Mouse (Mus musculus) heart, adult 9 months (tissue): ENCODE measurements around the gene Wipf3.

Experiments
- DNase-seq, 2 experiments: peaks; one replicate each; pipeline ENCODE4 v3.0.0; 2022; ENCODE audit warnings: low spot score in 2 of 2

Gene Wipf3

GRCm38 (mm10) chr6:54429447-54430194 is at the start of gene Wipf3:
TSS of gene Wipf3 (plus strand) at chr6:54429603.
- peak; percentile 53 to 64 for DNase-seq

GRCm38 (mm10) chr6:54382636-54383035 is 46.8 kb upstream of the Wipf3 start:
- no peak for DNase-seq

- no peak for DNase-seq
Measured at GRCm38 (mm10) chr6:54383893-54384524, 45.4 kb upstream of the Wipf3 start.

- DNase-seq = no peak
Measured at GRCm38 (mm10) chr6:54384777-54385176, 44.6 kb upstream of the Wipf3 start.

GRCm38 (mm10) chr6:54386429-54386828 is 43.0 kb upstream of the Wipf3 start:
- no peak for DNase-seq

DNA sequence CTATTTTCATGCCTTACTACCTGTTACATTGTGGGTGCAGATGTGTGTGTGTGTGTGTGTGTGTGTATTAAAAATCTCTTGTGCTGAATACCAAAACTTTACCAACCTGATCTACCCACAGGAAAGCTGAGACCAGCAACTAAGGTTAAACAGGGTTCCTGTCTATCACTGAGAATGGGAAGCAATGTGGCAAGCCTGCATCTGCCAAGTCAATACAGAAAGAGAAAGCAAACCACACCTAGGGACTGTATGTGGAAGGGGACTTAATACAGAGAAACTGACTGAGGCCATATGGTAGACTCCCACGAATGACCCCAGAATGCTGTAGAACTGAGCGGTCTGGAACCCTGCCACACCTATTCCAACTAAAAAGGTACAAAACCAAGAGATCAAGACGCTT is 42.4 kb upstream of the Wipf3 start:
- no peak for DNase-seq

GRCm38 (mm10) chr6:54387751-54388150 is 41.7 kb upstream of the Wipf3 start:
- DNase-seq = no peak

- no peak for DNase-seq
Measured at GRCm38 (mm10) chr6:54388690-54389275, 40.6 kb upstream of the Wipf3 start.

- no peak for DNase-seq
Measured at GRCm38 (mm10) chr6:54391765-54392164, 37.6 kb upstream of the Wipf3 start.

DNA sequence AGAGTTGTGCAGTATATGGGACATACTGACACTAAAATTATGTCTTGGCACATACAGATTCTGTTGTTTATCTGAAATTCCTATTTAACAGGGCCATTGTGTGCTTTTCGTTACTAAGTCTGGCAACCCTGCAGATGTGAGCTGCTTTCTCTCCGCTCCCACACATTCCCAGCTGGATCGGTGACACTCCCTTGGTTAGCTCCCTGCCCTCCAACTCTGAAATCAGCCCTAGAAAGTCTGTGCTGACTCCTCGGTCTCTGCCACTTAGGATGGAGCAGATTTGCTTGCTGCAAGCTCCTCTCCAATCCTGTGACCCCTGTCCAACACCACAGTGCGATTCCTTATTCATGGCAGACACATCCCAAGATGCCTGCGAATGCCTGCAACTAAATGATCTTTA is 35.5 kb upstream of the Wipf3 start:
- no peak for DNase-seq

- DNase-seq = peak; percentile 62 to 67
Measured at GRCm38 (mm10) chr6:54399194-54399923, 30.0 kb upstream of the Wipf3 start.

DNA sequence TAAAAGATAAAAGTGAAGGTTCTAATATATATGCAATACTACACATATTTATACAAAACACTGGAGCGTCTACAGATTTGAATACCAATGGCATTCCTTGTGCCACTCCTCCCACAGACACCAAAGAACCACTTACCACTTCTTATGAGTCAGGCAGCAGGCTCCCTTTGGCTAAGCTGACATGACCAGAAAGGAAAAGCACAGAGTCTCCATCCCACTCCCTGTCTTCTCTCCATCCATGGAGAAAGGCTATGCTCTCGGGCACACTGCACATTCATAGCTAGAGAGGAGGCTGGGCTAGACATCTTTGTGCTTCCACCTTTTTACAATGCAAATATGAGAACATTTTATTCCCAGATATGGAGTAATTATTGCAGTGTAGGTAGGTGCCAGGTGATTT is 27.9 kb upstream of the Wipf3 start:
- no peak for DNase-seq

DNA sequence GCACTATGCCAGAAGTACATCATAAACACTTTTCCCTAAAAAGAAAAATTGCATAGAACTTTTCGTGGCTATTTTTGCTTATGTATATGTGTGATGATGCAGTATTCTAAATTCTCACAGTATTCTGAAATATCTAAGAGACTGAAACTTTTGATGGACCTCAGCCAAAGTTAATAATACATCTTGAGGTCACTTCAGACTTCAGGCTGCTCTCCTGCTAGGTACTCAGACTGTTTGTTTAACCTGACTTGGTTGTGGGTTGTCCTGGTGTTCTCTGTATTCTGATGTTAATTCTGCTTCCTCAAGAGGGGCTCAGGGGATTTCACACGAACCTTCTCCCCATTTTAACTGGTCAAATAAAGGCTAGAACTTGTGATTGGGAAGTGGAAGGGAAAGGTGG is 24.5 kb upstream of the Wipf3 start:
- no peak for DNase-seq

DNA sequence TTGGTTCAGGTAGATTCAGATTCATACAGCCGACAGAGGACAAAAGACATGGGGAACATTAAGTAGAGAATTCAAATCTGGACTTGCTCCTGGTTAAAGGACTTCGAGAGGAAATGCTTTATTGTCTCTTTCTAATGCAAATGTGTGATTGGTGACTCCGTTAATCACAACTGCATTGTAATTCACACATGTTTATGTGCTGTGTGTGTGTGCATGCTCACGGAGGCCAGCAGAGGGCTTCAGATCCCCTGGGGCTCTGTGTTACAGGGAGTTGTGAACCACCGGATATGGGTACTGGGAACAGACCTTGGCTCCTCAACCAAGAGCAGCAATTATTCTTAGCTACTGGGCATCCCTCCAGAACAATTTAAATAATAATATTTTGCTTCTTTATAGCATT is 23.3 kb upstream of the Wipf3 start:
- no peak for DNase-seq

DNA sequence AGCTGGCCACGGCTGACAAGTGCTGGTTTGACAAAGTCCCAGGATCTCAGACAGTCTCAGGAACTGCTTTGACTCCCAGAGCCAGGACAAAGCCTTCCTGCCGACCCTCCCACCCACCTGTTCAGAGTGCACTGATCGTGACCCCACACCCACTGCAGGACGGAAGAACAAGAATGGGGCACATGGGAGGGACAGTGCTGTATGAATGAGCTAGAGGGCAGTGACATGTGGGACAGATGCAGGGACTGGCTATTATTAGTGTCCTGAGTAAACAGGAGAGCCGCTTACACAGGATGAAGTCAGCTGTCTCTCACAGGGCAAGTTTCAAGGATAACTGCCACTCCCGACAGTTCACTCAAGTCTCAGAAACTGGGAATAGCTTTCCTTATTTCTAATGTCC is 20.1 kb upstream of the Wipf3 start:
- DNase-seq = peak; percentile 50

GRCm38 (mm10) chr6:54410451-54410850 is 19.0 kb upstream of the Wipf3 start:
- no peak for DNase-seq

- DNase-seq = no peak
Measured at GRCm38 (mm10) chr6:54411591-54411990, 17.8 kb upstream of the Wipf3 start.

DNA sequence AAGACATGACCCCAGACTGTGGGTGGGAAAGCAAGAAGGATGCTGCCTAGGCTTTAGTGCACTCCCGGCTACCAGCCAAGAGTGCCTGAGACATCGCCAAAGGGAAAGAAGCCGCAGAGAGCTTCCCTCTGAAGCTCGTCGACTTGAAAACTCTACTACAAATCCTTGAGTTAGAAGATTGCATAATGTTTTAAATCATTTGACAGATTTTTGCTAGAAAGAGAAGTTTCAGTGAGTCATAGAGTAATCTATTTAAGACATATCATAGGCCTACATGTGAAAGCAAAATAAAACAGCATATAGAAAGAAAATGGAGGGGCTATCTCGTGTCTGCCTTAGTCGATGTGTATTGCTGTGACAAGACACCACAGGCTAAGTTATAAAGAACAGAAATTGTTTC is 16.5 kb upstream of the Wipf3 start:
- no peak for DNase-seq

GRCm38 (mm10) chr6:54425230-54425629 is 4.2 kb upstream of the Wipf3 start:
- no peak for DNase-seq

DNA sequence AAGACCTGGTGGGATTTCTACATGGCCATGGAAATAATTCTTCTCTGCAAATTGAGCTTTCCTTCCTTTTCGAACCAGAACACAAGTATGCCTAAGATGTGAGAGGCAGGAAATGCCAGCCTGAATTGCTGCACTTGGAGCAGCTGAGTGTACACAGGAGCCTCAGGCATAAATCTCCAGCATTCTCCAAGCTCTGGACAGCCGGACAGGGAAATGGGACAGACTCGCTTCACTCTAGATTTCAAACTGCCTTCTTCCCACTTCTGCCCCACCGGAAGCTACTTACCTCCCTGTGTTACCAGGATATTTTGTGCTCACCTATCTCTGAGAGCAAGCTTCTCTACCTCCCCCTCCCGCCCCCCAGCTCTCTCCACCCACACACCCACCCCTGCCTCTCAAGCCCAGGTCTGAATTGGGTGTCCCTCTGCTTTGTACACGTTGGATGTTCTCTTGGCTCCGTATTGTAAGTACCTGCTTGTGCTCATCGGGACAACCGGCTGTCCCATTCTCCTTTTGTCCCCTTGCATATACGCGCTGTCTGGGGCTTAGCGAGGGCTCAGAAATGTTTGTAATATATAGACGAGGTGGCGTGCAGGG is 455 bp upstream of the Wipf3 start:
- DNase-seq = no peak

DNA sequence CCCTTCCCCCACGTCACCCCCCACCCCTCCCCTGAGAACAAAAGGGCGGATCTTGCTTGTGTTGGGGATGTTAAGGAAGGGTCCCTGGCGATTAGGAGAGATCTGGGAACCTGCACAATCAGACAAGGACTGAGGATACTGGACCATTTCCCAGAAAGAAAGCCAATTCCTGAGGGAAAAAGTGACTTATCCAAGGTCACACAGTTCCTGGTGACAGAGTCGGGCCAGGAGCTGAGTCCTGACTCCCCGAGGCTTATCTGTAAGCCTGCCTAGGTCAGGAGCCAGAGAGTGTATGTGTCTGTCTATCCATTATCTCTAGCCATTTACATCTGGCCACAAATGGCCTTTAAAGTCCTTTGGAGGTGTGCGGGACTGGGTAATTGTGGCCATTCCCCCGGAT is 818 bp downstream of the Wipf3 start:
- no peak for DNase-seq

DNA sequence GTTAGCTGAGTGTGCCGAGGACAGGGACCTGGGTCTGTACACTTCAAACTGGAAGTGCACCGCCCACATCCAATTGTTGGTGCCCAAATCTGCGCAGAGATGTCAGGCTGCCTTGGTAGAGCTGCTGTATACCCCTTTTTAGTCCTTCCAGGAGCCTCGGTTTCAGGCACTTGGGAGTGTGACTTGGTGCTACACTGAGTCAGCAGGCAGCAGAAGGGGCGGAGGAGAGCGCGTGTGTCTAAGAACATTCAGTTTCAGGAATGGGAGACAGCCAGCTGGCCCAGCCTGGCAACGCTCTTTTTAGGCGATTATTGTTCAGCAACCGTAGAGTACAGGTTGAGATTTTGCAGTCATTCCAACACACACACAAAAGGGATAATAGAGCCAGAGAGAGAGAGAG is 2.4 kb downstream of the Wipf3 start:
- DNase-seq = no peak
